Mouse (Mus musculus): ENCODE data around the gene Slc6a16. TPM values are rescaled to one million over a fixed set of nuclear protein-coding genes. Genes with fewer than 3 reads are reported as not detected.
"Not testable (repeated sequence)": the region's sequence is repeated elsewhere in the genome, so short reads cannot be mapped to it uniquely, and the experiment has no call there.

Slc6a16 gene
- polyA plus RNA-seq, 1 experiment from 2014 or later = not detected

GRCm38 (mm10) chr7:45237747-45238699, 2.9 kb upstream of the Slc6a16 start:
- Histone ChIP-seq H3K4me1 (replicated peaks) (peaks cover 28% of the 10 kb centered on the region), H3K9ac (0 out of 2 replicates have a peak overlapping the region, but pooled peaks have one; percentile 5), H3K27me3 (replicated peaks) (peaks cover 5% of the 10 kb centered on the region), H3K4me3 (replicated peaks) (no peak overlapping the region), H3K36me3 (no peaks in the 10 kb centered on the region), H3K4me2 (replicated peaks) (no peak overlapping the region), H3K9me3 (no peaks in the 10 kb centered on the region), H3K27ac (no peak overlapping the region)
- 73% methylated on average over 17 of the region's 17 CpGs for WGBS
- ATAC-seq = no peak

- 39% methylated on average over 20 of the region's 20 CpGs for WGBS
- 0 out of 2 replicates have a peak within 1 kb of the TSS, but pooled peaks have one; percentile 5 for H3K9ac ChIP-seq
- peak within 1 kb of the TSS; percentile 33 for H3K4me2 ChIP-seq (replicated peaks)
- ATAC-seq = no peak
- no peak within 1 kb of the TSS for H3K4me3 ChIP-seq (replicated peaks)
- H3K4me1 ChIP-seq (replicated peaks) = peaks cover 24% of the 10 kb centered on the region
- H3K36me3 ChIP-seq = no peaks in the 10 kb centered on the region
- H3K9me3 ChIP-seq = no peaks in the 10 kb centered on the region
- H3K27ac ChIP-seq = no peak within 1 kb of the TSS
- H3K27me3 ChIP-seq (replicated peaks) = peaks cover 5% of the 10 kb centered on the region
Measured at GRCm38 (mm10) chr7:45238723-45239496, 2.0 kb upstream of the Slc6a16 start, which contains the start of gene Cd37. TSS of gene Cd37 (minus strand) at chr7:45239115.

GRCm38 (mm10) chr7:45240109-45240508, 776 bp upstream of the Slc6a16 start:
- no peaks in the 10 kb centered on the region for H3K9me3 ChIP-seq
- H3K27me3 ChIP-seq (replicated peaks) = peaks cover 5% of the 10 kb centered on the region
- no peaks in the 10 kb centered on the region for H3K36me3 ChIP-seq
- ATAC-seq = no peak
- no peak overlapping the region for H3K9ac ChIP-seq
- H3K4me2 ChIP-seq (replicated peaks) = no peak overlapping the region
- H3K27ac ChIP-seq = no peak overlapping the region
- no peak overlapping the region for H3K4me3 ChIP-seq (replicated peaks)
- 88% methylated on average over 7 of the region's 7 CpGs for WGBS
- H3K4me1 ChIP-seq (replicated peaks) = peaks cover 12% of the 10 kb centered on the region

- H3K4me1 ChIP-seq (replicated peaks) = peaks cover 7% of the 10 kb centered on the region; the same call in 1 of the 2 replicates
- H3K4me3 ChIP-seq (replicated peaks) = no peak overlapping the region
- no peaks in the 10 kb centered on the region for H3K36me3 ChIP-seq
- peak overlapping the region; percentile 52 for H3K4me2 ChIP-seq (replicated peaks)
- 81% methylated on average over 6 of the region's 6 CpGs for WGBS
- ATAC-seq = no peak
- no peak overlapping the region for H3K27ac ChIP-seq
- H3K9ac ChIP-seq = no peak overlapping the region
- H3K9me3 ChIP-seq = no peaks in the 10 kb centered on the region
- H3K27me3 ChIP-seq (replicated peaks) = peaks cover 5% of the 10 kb centered on the region
Measured at GRCm38 (mm10) chr7:45241389-45241749, 484 bp downstream of the Slc6a16 start.

- Histone ChIP-seq H3K36me3 (no peaks in the 10 kb centered on the region), H3K9me3 (no peaks in the 10 kb centered on the region), H3K4me3 (replicated peaks) (no peak overlapping the region), H3K4me1 (replicated peaks) (no peaks in the 10 kb centered on the region), H3K9ac (no peak overlapping the region), H3K27me3 (replicated peaks) (no peaks in the 10 kb centered on the region), H3K27ac (no peak overlapping the region), H3K4me2 (replicated peaks) (no peak overlapping the region)
- ATAC-seq = no peak
- WGBS = 45% methylated on average over 3 of the region's 3 CpGs
Measured at GRCm38 (mm10) chr7:45247666-45248065, 6.8 kb downstream of the Slc6a16 start.

GRCm38 (mm10) chr7:45253806-45254205, 12.9 kb downstream of the Slc6a16 start:
- Histone ChIP-seq H3K4me2 (replicated peaks) (no peak overlapping the region), H3K4me3 (replicated peaks) (no peak overlapping the region), H3K36me3 (no peaks in the 10 kb centered on the region), H3K9ac (no peak overlapping the region), H3K27ac (no peak overlapping the region), H3K4me1 (replicated peaks) (no peaks in the 10 kb centered on the region), H3K27me3 (replicated peaks) (no peaks in the 10 kb centered on the region), H3K9me3 (no peaks in the 10 kb centered on the region)
- 78% methylated on average over 8 of the region's 8 CpGs for WGBS
- ATAC-seq = no peak

GRCm38 (mm10) chr7:45255822-45256221, 14.9 kb downstream of the Slc6a16 start:
- not testable (repeated sequence) for H3K27ac ChIP-seq; H3K9me3 ChIP-seq; H3K4me3 ChIP-seq (replicated peaks); H3K36me3 ChIP-seq; H3K4me2 ChIP-seq (replicated peaks); H3K27me3 ChIP-seq (replicated peaks); ATAC-seq; H3K9ac ChIP-seq; H3K4me1 ChIP-seq (replicated peaks)
- 71% methylated on average over 7 of the region's 7 CpGs for WGBS

GRCm38 (mm10) chr7:45257063-45257840, 16.4 kb downstream of the Slc6a16 start:
- H3K36me3 ChIP-seq = no peaks in the 10 kb centered on the region
- no peak for ATAC-seq
- 43% methylated on average over 11 of the region's 11 CpGs for WGBS
- no peaks in the 10 kb centered on the region for H3K9me3 ChIP-seq
- H3K4me3 ChIP-seq (replicated peaks) = no peak overlapping the region
- H3K4me2 ChIP-seq (replicated peaks) = no peak overlapping the region
- no peaks in the 10 kb centered on the region for H3K27me3 ChIP-seq (replicated peaks)
- no peak overlapping the region for H3K27ac ChIP-seq
- H3K4me1 ChIP-seq (replicated peaks) = no peaks in the 10 kb centered on the region
- H3K9ac ChIP-seq = no peak overlapping the region

- Histone ChIP-seq H3K27ac (no peak overlapping the region), H3K9me3 (no peaks in the 10 kb centered on the region), H3K27me3 (replicated peaks) (no peaks in the 10 kb centered on the region), H3K9ac (no peak overlapping the region), H3K4me2 (replicated peaks) (no peak overlapping the region), H3K4me3 (replicated peaks) (no peak overlapping the region), H3K36me3 (no peaks in the 10 kb centered on the region), H3K4me1 (replicated peaks) (no peaks in the 10 kb centered on the region)
- 83% methylated on average over 8 of the region's 8 CpGs for WGBS
- ATAC-seq = no peak
Measured at GRCm38 (mm10) chr7:45259281-45259680, 18.4 kb downstream of the Slc6a16 start.

- Histone ChIP-seq H3K4me3 (replicated peaks) (no peak overlapping the region), H3K9ac (no peak overlapping the region)
- no peak for ATAC-seq
Measured at GRCm38 (mm10) chr7:45262266-45262665, 21.4 kb downstream of the Slc6a16 start.

GRCm38 (mm10) chr7:45263006-45263607, 22.2 kb downstream of the Slc6a16 start:
- Histone ChIP-seq H3K36me3 (no peaks in the 10 kb centered on the region), H3K27me3 (replicated peaks) (no peaks in the 10 kb centered on the region), H3K4me3 (replicated peaks) (no peak overlapping the region), H3K9me3 (no peaks in the 10 kb centered on the region), H3K4me2 (replicated peaks) (no peak overlapping the region), H3K9ac (no peak overlapping the region), H3K4me1 (replicated peaks) (no peaks in the 10 kb centered on the region), H3K27ac (no peak overlapping the region)
- no peak for ATAC-seq
- WGBS = 63% methylated on average over 7 of the region's 7 CpGs

More at GRCm38 (mm10) chr7:45262266-45262665, 21.4 kb downstream of the Slc6a16 start:
- 41% methylated on average over 7 of the region's 7 CpGs for WGBS
- Histone ChIP-seq H3K27me3 (replicated peaks) (no peaks in the 10 kb centered on the region), H3K9me3 (no peaks in the 10 kb centered on the region), H3K36me3 (no peaks in the 10 kb centered on the region), H3K4me2 (replicated peaks) (no peak overlapping the region), H3K27ac (no peak overlapping the region), H3K4me1 (replicated peaks) (no peaks in the 10 kb centered on the region)
